Mouse (Mus musculus) monocyte, adult 5-6 weeks (primary cell): Measurements from ENCODE around the gene Gm28778. TPM values are rescaled to one million over a fixed set of nuclear protein-coding genes. Genes with fewer than 3 reads are reported as not detected.

Source experiments
- ATAC-seq: fragments of 153-309, 156-312 bp; replicated peaks from 2 replicates; pipeline ENCODE4 v1.8.0; 2017; ENCODE audit warnings: mild to moderate bottlenecking; ENCODE audit not compliant: low TSS enrichment, insufficient number of reproducible peaks, severe bottlenecking, poor library complexity, low FRiP score
- total RNA-seq: library from RNA; stranded (forward); fragments of 200-1000, 200-491, 200-594 nt; gene quantifications from 3 replicates; pipeline ENCODE4 v1.2.3, GENCODE M21; 2017

The Gm28778 gene
- total RNA-seq, 1 experiment from 2014 or later: not detected

DNA sequence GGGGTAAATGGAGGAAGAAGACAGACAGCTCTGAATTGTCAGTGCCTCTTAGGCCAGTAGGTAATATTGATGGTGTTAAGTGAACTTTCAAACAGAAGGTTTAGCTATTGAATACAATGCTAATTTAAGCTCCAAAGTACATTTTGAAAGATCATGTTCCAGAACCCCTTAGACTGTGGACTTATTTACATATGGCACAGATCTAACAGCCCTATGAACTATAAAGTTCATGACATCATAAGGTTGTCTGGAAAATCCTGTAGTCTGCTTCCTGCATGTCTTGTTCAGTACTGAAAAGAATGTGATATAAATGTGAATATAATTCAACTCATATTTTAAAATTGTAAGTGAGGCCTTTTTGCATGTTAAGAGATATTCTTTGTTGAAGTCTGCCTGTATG is 62.1 kb downstream of the Gm28778 start:
- ATAC-seq: no peak

Other genes with a start within 250 kb of the Gm28778 start
- gene Mstn, start 235.5 kb upstream of the Gm28778 start, total RNA-seq: not detected in 3 replicates
- 2.8 TPM in 1 of 3 replicates, not detected in the others for gene 1700019A02Rik, start 109.5 kb upstream of the Gm28778 start, total RNA-seq
- gene Pms1, start 93 bp upstream of the Gm28778 start, total RNA-seq: 4.2 to 19.1 TPM (median 9.0 TPM) in 3 replicates
- gene Ormdl1, start within 50 bp of the Gm28778 start, total RNA-seq: 35.0 to 49.4 TPM (median 48.8 TPM) in 3 replicates
- 3.8 to 9.8 TPM (median 4.4 TPM) in 3 replicates for gene Osgepl1, start 16.5 kb downstream of the Gm28778 start, total RNA-seq
- 95.7 to 394 TPM (median 171 TPM) in 3 replicates for gene Asdurf, start 55.5 kb downstream of the Gm28778 start, total RNA-seq
- not detected in 3 replicates for gene Gm28551, start 55.6 kb downstream of the Gm28778 start, total RNA-seq
- gene Asnsd1, start 55.6 kb downstream of the Gm28778 start, total RNA-seq: 65.7 to 81.0 TPM (median 73.5 TPM) in 3 replicates